Mouse (Mus musculus): ENCODE measurements around the gene Kif2c. TPM values are rescaled to one million over a fixed set of nuclear protein-coding genes. Genes with fewer than 3 reads are reported as not detected.
A peak's percentile ranks its signal among the peaks of the same experiment; 100 is the strongest.

Gene Kif2c
- polyA plus RNA-seq, 1 experiment from 2014 or later, result 97.4 TPM

GRCm38 (mm10) chr4:117161183-117161582, 21.3 kb downstream of the Kif2c start:
- H3K4me2 ChIP-seq, result no peak overlapping the region
- H3K27ac ChIP-seq, result no peak overlapping the region
- no peaks in the 10 kb centered on the region for H3K4me1 ChIP-seq
- WGBS, result 76% methylated on average over 4 of the region's 4 CpGs
- peaks cover 76% of the 10 kb centered on the region for H3K36me3 ChIP-seq (replicated peaks)
- no peak overlapping the region for H3K4me3 ChIP-seq (replicated peaks)
- no peak for ATAC-seq (ENCODE audit: low FRiP score)
- H3K9me3 ChIP-seq, result no peaks in the 10 kb centered on the region
- H3K9ac ChIP-seq, result no peak overlapping the region
- H3K27me3 ChIP-seq, result no peaks in the 10 kb centered on the region

GRCm38 (mm10) chr4:117159666-117160065, 22.8 kb downstream of the Kif2c start:
- H3K36me3 ChIP-seq (replicated peaks), result peaks cover 61% of the 10 kb centered on the region
- no peak overlapping the region for H3K4me2 ChIP-seq
- no peaks in the 10 kb centered on the region for H3K9me3 ChIP-seq
- no peaks in the 10 kb centered on the region for H3K27me3 ChIP-seq
- ATAC-seq (ENCODE audit: low FRiP score), result no peak
- H3K4me3 ChIP-seq (replicated peaks), result no peak overlapping the region
- no peak overlapping the region for H3K9ac ChIP-seq
- 79% methylated on average over 10 of the region's 10 CpGs for WGBS
- H3K4me1 ChIP-seq, result peaks cover 4% of the 10 kb centered on the region; the same call in 1 of the 2 replicates
- no peak overlapping the region for H3K27ac ChIP-seq

DNA sequence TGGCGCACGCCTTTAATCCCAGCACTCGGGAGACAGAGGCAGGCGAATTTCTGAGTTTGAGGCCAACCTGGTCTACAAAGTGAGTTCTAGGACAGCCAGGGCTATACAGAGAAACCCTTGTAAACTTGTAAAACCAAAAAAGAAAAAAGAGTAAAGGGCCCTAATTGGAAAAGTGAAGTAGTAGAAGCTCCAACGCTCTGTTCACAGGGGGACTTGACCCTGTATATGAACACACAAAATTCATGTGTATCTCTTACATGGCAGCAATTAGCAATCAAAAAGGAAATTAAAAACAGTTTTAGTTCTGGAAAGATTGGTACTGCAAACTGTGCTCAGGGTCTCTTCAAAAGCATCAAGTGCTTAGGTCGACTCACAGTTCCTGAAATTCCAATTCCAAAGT, 26.1 kb downstream of the Kif2c start:
- WGBS, result 28% methylated on average over 6 of the region's 6 CpGs
- H3K9me3 ChIP-seq, result no peaks in the 10 kb centered on the region
- peak overlapping the region; percentile 96 for H3K4me3 ChIP-seq (replicated peaks)
- H3K9ac ChIP-seq, result no peak overlapping the region
- H3K36me3 ChIP-seq (replicated peaks), result peaks cover 61% of the 10 kb centered on the region
- H3K4me2 ChIP-seq, result peak overlapping the region; percentile 68
- 0 out of 2 replicates have a peak, but pooled peaks have one; percentile 13 for ATAC-seq (ENCODE audit: low FRiP score)
- peaks cover 21% of the 10 kb centered on the region for H3K4me1 ChIP-seq
- no peaks in the 10 kb centered on the region for H3K27me3 ChIP-seq
- peak overlapping the region; percentile 96 for H3K27ac ChIP-seq

GRCm38 (mm10) chr4:117155792-117156355, 26.6 kb downstream of the Kif2c start, which contains the start of gene Rps8:
TSS of gene Rps8 (minus strand) at chr4:117156243.
- peak; percentile 95 for ATAC-seq (ENCODE audit: low FRiP score)
- no peaks in the 10 kb centered on the region for H3K27me3 ChIP-seq
- no peaks in the 10 kb centered on the region for H3K9me3 ChIP-seq
- under 1% methylated on average over 49 of the region's 52 CpGs for WGBS
- peak within 1 kb of the TSS; percentile 99 for H3K9ac ChIP-seq
- H3K36me3 ChIP-seq (replicated peaks), result peaks cover 61% of the 10 kb centered on the region
- H3K4me2 ChIP-seq, result peak within 1 kb of the TSS; percentile 68
- H3K4me3 ChIP-seq (replicated peaks), result peak within 1 kb of the TSS; percentile 96
- peak within 1 kb of the TSS; percentile 96 for H3K27ac ChIP-seq
- H3K4me1 ChIP-seq, result peaks cover 21% of the 10 kb centered on the region

DNA sequence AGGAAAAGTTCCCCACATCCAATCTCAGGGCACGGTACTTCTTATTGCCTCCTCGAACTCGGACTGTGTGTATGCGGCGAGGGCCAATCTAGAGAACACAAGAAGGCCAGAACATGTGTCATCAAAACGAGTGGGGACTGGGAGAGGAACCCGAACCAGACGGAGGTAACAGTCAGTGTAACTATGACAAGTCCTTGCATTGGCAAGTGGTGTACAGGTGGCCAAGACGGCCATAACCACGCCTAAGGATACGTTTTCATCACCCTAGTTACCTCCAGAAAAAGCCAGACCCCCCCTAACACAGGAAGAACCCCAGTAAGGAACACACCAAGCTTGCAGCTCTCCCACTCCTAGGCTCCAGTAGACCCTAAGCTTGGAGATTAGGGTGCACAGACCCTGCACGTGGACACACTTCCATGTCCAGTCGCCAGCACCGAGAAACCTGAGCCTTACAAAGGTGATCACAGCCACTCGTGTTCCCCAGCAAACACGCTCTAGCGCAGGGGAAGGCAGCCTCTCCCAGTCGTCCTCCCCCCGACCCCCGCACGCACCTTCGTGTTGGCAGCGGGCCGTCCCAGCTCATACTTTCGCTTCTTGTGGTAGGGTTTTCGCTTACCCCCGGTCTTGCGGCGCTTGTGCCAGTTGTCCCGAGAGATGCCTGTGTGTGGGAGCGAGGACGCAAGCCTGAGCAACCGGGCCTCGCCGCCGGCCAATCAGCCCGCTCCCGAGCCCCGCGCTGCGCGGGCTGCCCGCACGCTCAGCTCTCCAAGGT, 27.2 kb downstream of the Kif2c start:
- ATAC-seq (ENCODE audit: low FRiP score), result 0 out of 2 replicates have a peak, but pooled peaks have one; percentile 6
- Histone ChIP-seq H3K4me1 (peaks cover 21% of the 10 kb centered on the region), H3K36me3 (replicated peaks) (peaks cover 61% of the 10 kb centered on the region), H3K9me3 (no peaks in the 10 kb centered on the region), H3K9ac (peak overlapping the region; percentile 99), H3K4me3 (replicated peaks) (peak overlapping the region; percentile 96), H3K27me3 (no peaks in the 10 kb centered on the region), H3K27ac (peak overlapping the region; percentile 96), H3K4me2 (peak overlapping the region; percentile 68)
- 2% methylated on average over 44 of the region's 44 CpGs for WGBS

DNA sequence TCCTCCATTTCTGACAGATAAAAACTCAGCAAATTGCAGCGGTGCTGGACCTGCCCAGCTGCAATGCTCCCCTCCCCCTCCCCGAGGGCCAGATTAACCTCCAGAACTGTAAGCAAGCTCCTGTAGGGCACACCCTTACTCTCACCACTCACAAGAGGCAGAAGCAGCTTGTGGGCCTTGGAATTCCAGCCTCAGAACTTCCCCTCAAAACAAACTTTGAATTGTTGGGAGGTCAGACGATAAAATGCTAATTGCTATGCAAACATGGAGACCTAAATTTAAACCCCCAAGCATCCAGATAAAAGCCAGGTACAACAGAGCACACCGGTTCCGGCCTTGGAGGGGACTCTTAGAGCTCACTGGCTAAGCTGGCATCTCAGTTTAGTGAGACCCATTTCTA, 29.7 kb downstream of the Kif2c start:
- H3K9me3 ChIP-seq, result no peaks in the 10 kb centered on the region
- 86% methylated on average over 5 of the region's 5 CpGs for WGBS
- H3K36me3 ChIP-seq (replicated peaks), result peaks cover 61% of the 10 kb centered on the region
- no peak overlapping the region for H3K27ac ChIP-seq
- no peak overlapping the region for H3K4me3 ChIP-seq (replicated peaks)
- H3K9ac ChIP-seq, result no peak overlapping the region
- no peak for ATAC-seq (ENCODE audit: low FRiP score)
- H3K4me2 ChIP-seq, result no peak overlapping the region
- no peaks in the 10 kb centered on the region for H3K27me3 ChIP-seq
- H3K4me1 ChIP-seq, result peaks cover 21% of the 10 kb centered on the region

DNA sequence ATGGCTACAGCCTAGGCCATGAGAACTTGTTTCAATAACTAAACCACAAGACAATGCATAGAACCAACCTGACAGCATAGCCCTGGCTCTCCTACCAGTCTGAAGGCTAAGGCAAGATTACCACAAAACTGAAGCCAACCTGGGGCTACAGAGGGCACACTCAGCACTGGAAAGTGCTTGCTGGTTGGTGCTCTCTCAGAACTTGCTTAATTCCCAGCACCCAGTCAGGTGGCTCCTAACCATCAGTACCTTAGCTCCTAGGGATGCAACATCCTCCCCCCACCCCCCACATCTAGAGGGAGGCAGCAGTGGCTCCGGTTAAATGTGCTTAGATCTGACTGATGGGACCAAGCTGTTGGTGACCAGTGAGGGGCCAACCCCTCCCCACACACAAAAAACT, 31.0 kb downstream of the Kif2c start:
- Histone ChIP-seq H3K27me3 (no peaks in the 10 kb centered on the region), H3K9me3 (no peaks in the 10 kb centered on the region), H3K27ac (no peak overlapping the region), H3K9ac (no peak overlapping the region), H3K36me3 (replicated peaks) (peaks cover 61% of the 10 kb centered on the region), H3K4me2 (no peak overlapping the region), H3K4me3 (replicated peaks) (no peak overlapping the region), H3K4me1 (peaks cover 21% of the 10 kb centered on the region)
- 88% methylated on average over 1 of the region's 1 CpGs for WGBS
- no peak for ATAC-seq (ENCODE audit: low FRiP score)

DNA sequence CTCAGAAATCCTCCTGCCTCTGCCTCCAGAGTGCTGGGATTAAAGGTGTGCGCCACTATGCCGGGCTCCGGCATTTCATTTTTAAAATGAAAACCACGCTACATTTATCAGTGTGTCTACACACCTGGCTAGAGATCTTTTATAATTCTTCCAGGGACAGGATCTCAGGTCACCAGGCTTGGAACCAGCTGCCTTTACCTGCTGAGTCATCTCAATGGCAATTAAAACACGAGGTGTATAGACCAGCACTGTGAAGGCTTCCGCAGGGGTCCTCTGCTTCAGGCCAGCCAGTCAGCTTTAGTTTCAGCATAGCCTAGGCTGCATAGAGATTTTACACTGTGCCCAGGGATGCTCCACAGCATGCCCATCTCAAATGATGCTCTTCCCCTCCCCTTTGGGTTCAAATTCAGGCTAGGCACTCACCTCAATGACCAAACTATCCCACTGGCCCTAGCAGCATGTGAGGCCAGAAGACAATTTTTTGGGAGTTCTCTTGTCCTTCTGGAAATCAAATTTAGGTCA, 32.2 kb downstream of the Kif2c start:
- Histone ChIP-seq H3K4me2 (no peak overlapping the region), H3K9ac (no peak overlapping the region), H3K4me1 (peaks cover 21% of the 10 kb centered on the region), H3K27me3 (no peaks in the 10 kb centered on the region), H3K27ac (no peak overlapping the region), H3K36me3 (replicated peaks) (peaks cover 61% of the 10 kb centered on the region), H3K9me3 (no peaks in the 10 kb centered on the region), H3K4me3 (replicated peaks) (no peak overlapping the region)
- 0 out of 2 replicates have a peak, but pooled peaks have one; percentile 22 for ATAC-seq (ENCODE audit: low FRiP score)
- 89% methylated on average over 6 of the region's 6 CpGs for WGBS

- Histone ChIP-seq H3K4me3 (replicated peaks) (no peak overlapping the region), H3K27me3 (no peaks in the 10 kb centered on the region), H3K4me1 (peaks cover 17% of the 10 kb centered on the region), H3K4me2 (no peak overlapping the region), H3K27ac (0 out of 2 replicates have a peak overlapping the region, but pooled peaks have one; percentile 3), H3K9ac (no peak overlapping the region), H3K36me3 (replicated peaks) (peaks cover 60% of the 10 kb centered on the region), H3K9me3 (no peaks in the 10 kb centered on the region)
- ATAC-seq (ENCODE audit: low FRiP score), result 0 out of 2 replicates have a peak, but pooled peaks have one; percentile 10
- 76% methylated on average over 6 of the region's 6 CpGs for WGBS
Measured at GRCm38 (mm10) chr4:117149291-117150211, 32.9 kb downstream of the Kif2c start.

GRCm38 (mm10) chr4:117148815-117149214, 33.6 kb downstream of the Kif2c start:
- Histone ChIP-seq H3K9me3 (no peaks in the 10 kb centered on the region), H3K4me3 (replicated peaks) (no peak overlapping the region), H3K4me1 (peaks cover 9% of the 10 kb centered on the region), H3K9ac (no peak overlapping the region), H3K27me3 (0 out of 2 replicates have a peak, but pooled peaks cover under 1% of the 10 kb centered on the region), H3K36me3 (replicated peaks) (peaks cover 53% of the 10 kb centered on the region), H3K4me2 (no peak overlapping the region), H3K27ac (0 out of 2 replicates have a peak overlapping the region, but pooled peaks have one; percentile 1)
- no peak for ATAC-seq (ENCODE audit: low FRiP score)
- WGBS, result 73% methylated on average over 24 of the region's 24 CpGs

DNA sequence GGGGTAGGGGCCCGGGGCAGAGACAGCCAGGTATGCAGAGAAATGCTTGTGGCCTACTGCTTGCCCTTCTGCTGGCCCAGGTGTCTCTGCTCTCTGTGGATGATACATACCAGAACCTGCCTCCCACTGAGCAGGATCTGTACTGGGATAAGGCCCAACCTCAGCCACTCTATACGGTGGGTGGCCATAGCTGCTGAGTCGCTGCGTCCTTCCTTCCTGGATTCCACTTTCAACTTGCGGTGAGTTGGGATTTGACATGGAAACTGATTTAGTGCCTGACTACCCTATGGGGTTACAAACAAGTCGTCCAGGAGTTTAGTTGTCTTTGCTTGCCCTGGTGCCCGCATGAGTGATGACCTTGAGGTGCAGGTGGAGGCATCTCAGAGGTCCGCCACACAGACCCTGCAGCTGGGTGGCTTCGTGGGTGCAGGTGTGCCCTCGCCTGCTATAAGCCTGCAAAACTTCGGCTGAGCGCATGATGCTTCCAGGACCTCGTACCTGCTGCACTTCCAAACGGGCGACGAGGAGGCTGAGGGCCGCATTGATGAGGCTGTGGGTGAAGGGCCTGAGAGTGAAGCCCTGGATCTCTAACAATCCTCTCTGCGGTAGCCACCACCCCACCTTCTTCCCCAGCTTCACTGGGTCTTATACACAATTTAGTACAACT, 34.3 kb downstream of the Kif2c start:
- whole genome bisulfite sequencing, result 89% methylated on average over 18 of the region's 18 CpGs
- peaks cover 46% of the 10 kb centered on the region for H3K36me3 ChIP-seq (replicated peaks)

More for the DNA sequence above, 34.3 kb downstream of the Kif2c start:
- Histone ChIP-seq H3K27ac (0 out of 2 replicates have a peak overlapping the region, but pooled peaks have one; percentile 1), H3K4me3 (replicated peaks) (no peak overlapping the region), H3K9ac (no peak overlapping the region), H3K27me3 (0 out of 2 replicates have a peak, but pooled peaks cover 5% of the 10 kb centered on the region), H3K9me3 (no peaks in the 10 kb centered on the region), H3K4me1 (peaks cover 5% of the 10 kb centered on the region), H3K4me2 (no peak overlapping the region)
- no peak for ATAC-seq (ENCODE audit: low FRiP score)

Measured in forebrain, embryonic 12.5 days (tissue).